Mouse (Mus musculus): Measurements from ENCODE around the gene Mms19. TPM values are rescaled to one million over a fixed set of nuclear protein-coding genes. Genes with fewer than 3 reads are reported as not detected.
A peak's percentile ranks its signal among the peaks of the same experiment; 100 is the strongest.

The Mms19 gene
- 25.6 and 39.6 TPM in 2 replicates for total RNA-seq (2014; fragmentation: Nextera tagmentation)
- 15.5 and 17.7 TPM in 2 replicates for total RNA-seq (2017)

GRCm38 (mm10) chr19:41980819-41981594 lies at the start of gene Mms19:
Gene Mms19, minus strand, starts transcription at chr19:41981157.
- ATAC-seq (replicated peaks; ENCODE audit: low FRiP score, low TSS enrichment, poor library complexity, severe bottlenecking) = peak; percentile 89

- peak; percentile 95 for ATAC-seq (replicated peaks; ENCODE audit: low FRiP score, low TSS enrichment, poor library complexity, severe bottlenecking)
Measured at GRCm38 (mm10) chr19:42026158-42026557, 45.2 kb upstream of the Mms19 start.

- no peak for ATAC-seq (replicated peaks; ENCODE audit: low FRiP score, low TSS enrichment, poor library complexity, severe bottlenecking)
Measured at GRCm38 (mm10) chr19:42022542-42022848, 41.5 kb upstream of the Mms19 start.

- ATAC-seq (replicated peaks; ENCODE audit: low FRiP score, low TSS enrichment, poor library complexity, severe bottlenecking) = no peak
Measured at GRCm38 (mm10) chr19:42021681-42022541, 41.0 kb upstream of the Mms19 start.

- no peak for ATAC-seq (replicated peaks; ENCODE audit: low FRiP score, low TSS enrichment, poor library complexity, severe bottlenecking)
Measured at GRCm38 (mm10) chr19:42019011-42019522, 38.1 kb upstream of the Mms19 start.

GRCm38 (mm10) chr19:42017399-42018247 lies 36.7 kb upstream of the Mms19 start:
- ATAC-seq (replicated peaks; ENCODE audit: low FRiP score, low TSS enrichment, poor library complexity, severe bottlenecking) = no peak

GRCm38 (mm10) chr19:42016840-42017239 lies 35.9 kb upstream of the Mms19 start:
- no peak for ATAC-seq (replicated peaks; ENCODE audit: low FRiP score, low TSS enrichment, poor library complexity, severe bottlenecking)

GRCm38 (mm10) chr19:42016251-42016650 lies 35.3 kb upstream of the Mms19 start:
- no peak for ATAC-seq (replicated peaks; ENCODE audit: low FRiP score, low TSS enrichment, poor library complexity, severe bottlenecking)

- ATAC-seq (replicated peaks; ENCODE audit: low FRiP score, low TSS enrichment, poor library complexity, severe bottlenecking) = no peak
Measured at GRCm38 (mm10) chr19:42015001-42015400, 34.0 kb upstream of the Mms19 start.

- no peak for ATAC-seq (replicated peaks; ENCODE audit: low FRiP score, low TSS enrichment, poor library complexity, severe bottlenecking)
Measured at GRCm38 (mm10) chr19:42014231-42014825, 33.4 kb upstream of the Mms19 start.

- no peak for ATAC-seq (replicated peaks; ENCODE audit: low FRiP score, low TSS enrichment, poor library complexity, severe bottlenecking)
Measured at GRCm38 (mm10) chr19:42011123-42011522, 30.2 kb upstream of the Mms19 start.

GRCm38 (mm10) chr19:42010436-42010835 lies 29.5 kb upstream of the Mms19 start:
- no peak for ATAC-seq (replicated peaks; ENCODE audit: low FRiP score, low TSS enrichment, poor library complexity, severe bottlenecking)

- ATAC-seq (replicated peaks; ENCODE audit: low FRiP score, low TSS enrichment, poor library complexity, severe bottlenecking) = no peak
Measured at GRCm38 (mm10) chr19:42009067-42009466, 28.1 kb upstream of the Mms19 start.

- no peak for ATAC-seq (replicated peaks; ENCODE audit: low FRiP score, low TSS enrichment, poor library complexity, severe bottlenecking)
Measured at GRCm38 (mm10) chr19:42008586-42008985, 27.6 kb upstream of the Mms19 start.

- ATAC-seq (replicated peaks; ENCODE audit: low FRiP score, low TSS enrichment, poor library complexity, severe bottlenecking) = no peak
Measured at GRCm38 (mm10) chr19:42006568-42006967, 25.6 kb upstream of the Mms19 start.

- no peak for ATAC-seq (replicated peaks; ENCODE audit: low FRiP score, low TSS enrichment, poor library complexity, severe bottlenecking)
Measured at GRCm38 (mm10) chr19:42005616-42006015, 24.7 kb upstream of the Mms19 start.

- ATAC-seq (replicated peaks; ENCODE audit: low FRiP score, low TSS enrichment, poor library complexity, severe bottlenecking) = no peak
Measured at GRCm38 (mm10) chr19:42004258-42004657, 23.3 kb upstream of the Mms19 start.

GRCm38 (mm10) chr19:42001253-42001980 lies 20.5 kb upstream of the Mms19 start:
- no peak for ATAC-seq (replicated peaks; ENCODE audit: low FRiP score, low TSS enrichment, poor library complexity, severe bottlenecking)
